Mouse (Mus musculus) layer of hippocampus, postnatal 10 days (tissue): ENCODE measurements at regions not wholly inside any gene's neighbourhood (a gene's known extent, or its start where the extent isn't known, plus 50 kb on each side); places are given as distances from the start of the nearest gene placed in this dataset.
A peak's percentile ranks its signal among the peaks of the same experiment; 100 is the strongest.

Source experiments
- DNase-seq, 2 experiments: peaks; one replicate each; pipeline ENCODE4 v3.0.0; 2021; ENCODE audit warnings: low spot score in 2 of 2

GRCm38 (mm10) chr17:85508386-85508785 lies 105.0 kb upstream of the Six3 start:
- no peak for DNase-seq

DNA sequence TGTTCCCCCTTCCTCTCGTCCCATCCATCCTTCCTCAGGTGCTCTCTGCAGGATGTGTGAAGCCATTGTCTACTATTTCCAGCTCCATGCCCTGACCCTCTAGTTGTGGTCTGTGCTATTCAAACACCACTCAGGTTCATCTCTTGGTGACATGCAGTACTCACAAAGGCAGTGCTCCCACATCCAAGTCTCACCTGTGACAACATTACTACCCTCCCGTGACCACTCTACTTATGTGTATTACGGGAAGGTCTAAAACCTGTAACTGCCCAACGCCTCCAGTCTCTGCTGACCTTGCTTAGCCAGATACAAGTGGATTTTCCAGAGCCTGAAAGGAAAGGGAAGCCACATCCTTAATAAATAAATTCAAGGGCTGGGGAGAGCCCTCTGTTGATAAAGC lies 100.4 kb upstream of the Six3 start:
- DNase-seq, result no peak

DNA sequence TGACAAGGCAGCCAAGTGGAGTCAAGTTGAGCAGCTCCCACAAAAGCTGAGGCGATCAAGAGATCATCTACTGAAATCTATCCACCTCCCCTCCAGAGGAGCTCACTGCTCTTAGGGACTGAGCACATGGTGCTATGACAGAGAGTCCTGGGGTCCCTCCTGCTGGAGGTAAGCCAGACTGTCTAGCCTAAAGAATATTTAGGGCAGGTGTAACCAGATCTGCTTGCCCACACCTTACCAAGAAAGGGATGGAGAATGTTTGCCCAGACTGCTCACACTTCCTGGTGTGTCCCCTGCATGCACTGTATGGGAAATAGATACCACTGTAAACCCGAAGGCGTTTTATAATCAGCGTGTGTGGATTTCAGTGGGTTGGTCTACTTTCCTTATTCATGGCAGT lies 99.5 kb upstream of the Six3 start:
- no peak for DNase-seq

DNA sequence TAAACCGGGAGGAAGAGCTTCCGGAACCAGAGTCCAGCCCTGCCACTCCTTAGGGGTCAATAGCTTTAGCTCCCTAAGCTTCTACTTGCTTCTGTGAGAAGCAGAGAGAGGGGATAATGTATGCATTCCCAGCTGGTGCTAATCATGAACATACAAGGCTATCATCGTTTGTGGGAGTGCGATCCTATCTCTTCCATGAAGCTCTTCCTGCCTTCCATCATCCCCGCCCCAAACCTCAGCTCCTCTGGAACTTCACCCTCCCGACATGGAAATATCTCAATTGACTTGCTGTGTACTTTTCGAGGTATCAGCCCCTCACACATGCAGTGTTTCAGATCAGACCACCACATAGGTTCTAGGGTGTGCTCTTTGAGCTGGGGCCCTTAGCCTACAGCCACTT lies 99.0 kb upstream of the Six3 start:
- DNase-seq, result no peak

DNA sequence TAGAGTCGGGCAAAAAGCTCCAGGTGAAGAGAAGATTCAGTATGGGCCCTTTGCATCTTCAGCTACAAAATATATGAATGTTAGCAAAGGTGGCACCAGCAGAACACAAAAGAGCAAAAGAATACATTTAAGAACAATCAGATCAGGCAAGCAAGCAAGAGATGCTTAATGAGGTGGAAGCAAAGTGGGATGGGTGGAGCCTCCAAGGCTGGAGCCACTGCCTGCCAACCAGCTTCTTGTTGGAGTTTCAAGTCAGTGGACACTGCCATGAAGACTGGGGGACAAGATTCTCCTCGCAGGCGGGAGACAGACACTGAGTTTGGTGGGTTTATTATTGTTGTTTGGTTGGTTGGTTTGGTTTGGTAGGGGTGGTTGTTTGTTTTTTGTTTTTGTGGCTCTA lies 96.1 kb upstream of the Six3 start:
- DNase-seq, result no peak

DNA sequence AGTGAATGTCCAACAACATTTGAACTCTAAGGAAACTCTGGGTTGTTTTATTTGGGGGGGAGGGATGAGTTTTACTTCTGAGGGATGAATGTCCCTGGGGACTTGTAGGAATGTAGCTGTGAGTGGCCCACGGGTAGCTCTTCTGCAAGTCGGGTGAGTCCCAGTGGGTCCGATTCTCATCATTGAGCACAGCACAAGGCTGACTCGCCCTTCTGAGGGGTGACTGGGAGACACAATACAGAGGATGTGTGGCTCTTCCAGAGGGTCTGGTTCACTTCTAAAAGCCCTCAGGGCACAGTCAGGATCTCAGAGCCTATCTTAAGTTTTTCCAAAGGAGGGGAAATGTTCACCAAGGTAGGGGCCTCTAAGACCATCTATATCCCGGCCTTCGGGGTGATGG lies 94.9 kb upstream of the Six3 start:
- no peak for DNase-seq

DNA sequence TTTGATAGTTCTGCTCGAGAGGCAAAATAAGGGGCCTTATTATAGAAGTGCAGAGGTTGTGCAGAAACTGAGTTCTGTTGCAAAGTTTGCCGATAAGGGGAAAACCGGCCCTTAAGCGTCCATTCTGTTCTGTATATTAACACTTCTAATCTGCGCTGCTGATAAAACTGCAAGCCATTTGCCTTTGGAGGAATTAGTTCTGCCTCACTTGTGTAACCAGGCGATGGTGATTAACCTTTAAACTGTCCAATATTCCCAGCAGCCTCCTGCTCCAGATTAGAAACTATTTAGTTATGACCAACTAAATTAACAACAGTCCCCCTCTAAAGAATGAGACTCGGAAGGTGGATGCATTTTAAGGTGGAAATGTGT lies 86.1 kb upstream of the Six3 start:
- DNase-seq, result no peak

- no peak for DNase-seq
Observed at GRCm38 (mm10) chr17:85528105-85529004, 85.1 kb upstream of the Six3 start.

DNA sequence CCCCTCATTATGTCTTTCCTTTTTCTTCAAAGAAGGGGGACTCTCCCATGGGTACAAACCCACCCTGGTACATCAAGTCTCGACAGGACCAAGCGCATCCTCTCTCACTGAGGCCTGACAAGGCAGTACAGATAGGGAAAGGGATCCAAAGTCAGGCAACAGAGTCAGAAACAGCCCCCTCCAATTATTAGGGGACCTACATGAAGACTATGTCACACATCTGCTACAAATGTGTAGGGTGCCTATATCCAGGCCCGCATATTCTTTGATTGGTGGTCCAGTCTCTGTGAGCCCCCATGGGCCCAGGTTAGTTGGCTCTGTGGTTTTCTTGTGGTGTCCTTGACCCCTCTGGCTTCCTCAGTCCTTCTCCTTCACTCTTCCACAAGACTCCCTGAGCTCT lies 77.1 kb upstream of the Six3 start:
- no peak for DNase-seq

DNA sequence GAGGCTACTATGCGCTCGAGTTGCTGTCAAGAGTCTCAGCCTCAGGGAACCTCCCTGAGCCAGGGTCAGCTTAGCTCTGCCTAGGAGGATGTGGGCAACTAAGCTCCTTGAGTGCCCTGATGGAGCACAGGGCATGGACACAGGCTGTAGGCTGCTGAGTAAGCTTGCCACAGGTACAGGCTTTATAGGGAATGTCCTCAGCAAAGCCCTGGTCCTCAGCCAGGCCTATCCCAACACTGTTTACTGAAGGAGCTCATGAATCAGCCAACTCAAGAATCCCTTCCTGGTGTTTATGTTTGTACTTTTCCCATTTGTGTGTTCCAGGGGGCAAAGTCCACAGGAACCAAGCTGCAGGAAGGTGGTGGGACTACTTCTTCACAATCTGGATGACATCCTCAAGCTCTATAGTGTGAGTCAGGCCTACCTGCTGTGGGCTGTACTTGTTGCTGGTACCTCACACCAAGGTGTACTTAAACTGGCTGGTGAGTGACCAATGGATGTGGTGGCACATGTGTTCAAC lies 72.1 kb upstream of the Six3 start:
- no peak for DNase-seq

- DNase-seq, result peak in 1 of 2 experiments; percentile 2
Observed at GRCm38 (mm10) chr17:85548061-85548460, 65.3 kb upstream of the Six3 start.

DNA sequence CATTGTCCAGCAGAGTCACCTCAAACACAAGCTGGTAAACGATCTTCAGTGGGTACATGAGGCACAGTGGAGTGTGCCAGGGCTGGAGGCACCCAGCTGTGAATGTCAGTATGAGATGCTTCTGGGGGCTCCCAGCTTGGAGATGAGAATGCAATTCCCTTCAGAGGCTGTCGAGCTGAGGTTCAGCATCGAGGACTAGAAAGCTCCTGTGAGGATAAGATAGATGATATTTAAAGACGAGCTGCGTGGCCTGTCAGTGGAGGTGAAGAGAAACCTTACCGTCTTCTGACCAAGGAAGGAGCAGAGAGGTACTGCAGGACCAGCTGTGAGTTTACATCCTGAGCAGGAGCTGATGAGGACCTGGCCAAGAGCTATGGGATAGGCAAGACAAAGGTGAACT lies 52.4 kb upstream of the Six3 start:
- no peak for DNase-seq

GRCm38 (mm10) chr17:85562510-85563266 lies 50.7 kb upstream of the Six3 start:
- DNase-seq, result no peak

GRCm38 (mm10) chr17:85563391-85563790 lies 50.0 kb upstream of the Six3 start:
- no peak for DNase-seq
